Mouse (Mus musculus): ENCODE results near the gene Icos.
A peak's percentile ranks its signal among the peaks of the same experiment; 100 is the strongest.

Icos gene

DNA sequence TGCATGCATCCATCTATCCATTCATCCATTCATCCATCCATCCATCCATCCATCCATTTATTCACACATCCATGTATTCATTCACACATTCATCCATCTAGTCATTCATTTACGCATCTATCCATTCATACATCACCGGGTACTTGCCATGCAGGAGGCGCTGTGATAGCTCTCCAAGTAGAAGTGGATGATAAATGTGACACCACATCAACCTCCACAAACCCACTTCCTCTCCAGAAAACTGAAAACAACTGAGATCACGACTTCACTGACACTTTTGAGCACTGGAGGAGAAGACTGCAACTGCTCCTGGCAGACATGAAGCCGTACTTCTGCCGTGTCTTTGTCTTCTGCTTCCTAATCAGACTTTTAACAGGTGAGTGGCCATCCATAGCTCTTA is at the start of gene Icos:
Gene Icos, plus strand, starts transcription at position 287 of the 400 bp plus-strand sequence.
- DNase-seq (ENCODE audit: low spot score): no peak

- no peak for DNase-seq (ENCODE audit: low spot score)
Observed at GRCm38 (mm10) chr1:60929036-60929435, 48.7 kb upstream of the Icos start.

DNA sequence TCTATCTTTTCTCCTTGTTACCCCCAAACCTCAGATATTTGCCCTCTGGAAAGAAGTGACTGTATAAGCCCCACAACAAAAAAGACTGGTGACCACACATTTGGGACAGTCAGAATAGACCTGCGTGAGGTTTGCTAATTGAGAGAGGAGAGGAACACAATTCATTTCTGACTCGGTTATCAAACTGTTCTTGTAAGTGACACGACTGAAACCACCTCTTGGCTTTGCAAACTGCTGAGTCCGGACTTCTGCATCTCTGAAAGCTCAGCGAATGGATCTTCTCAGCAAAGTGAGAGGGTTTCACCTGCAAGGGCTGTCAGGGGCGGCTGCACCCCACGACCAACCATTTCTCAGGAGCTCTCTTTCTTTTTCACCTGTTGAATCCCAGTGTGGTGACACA is 47.3 kb upstream of the Icos start:
- no peak for DNase-seq (ENCODE audit: low spot score)

GRCm38 (mm10) chr1:60935968-60936581 is 41.7 kb upstream of the Icos start:
- DNase-seq (ENCODE audit: low spot score): no peak

- no peak for DNase-seq (ENCODE audit: low spot score)
Observed at GRCm38 (mm10) chr1:60936963-60937711, 40.6 kb upstream of the Icos start.

GRCm38 (mm10) chr1:60938256-60938655 is 39.5 kb upstream of the Icos start:
- DNase-seq (ENCODE audit: low spot score): no peak

GRCm38 (mm10) chr1:60938974-60939373 is 38.8 kb upstream of the Icos start:
- DNase-seq (ENCODE audit: low spot score): no peak

DNA sequence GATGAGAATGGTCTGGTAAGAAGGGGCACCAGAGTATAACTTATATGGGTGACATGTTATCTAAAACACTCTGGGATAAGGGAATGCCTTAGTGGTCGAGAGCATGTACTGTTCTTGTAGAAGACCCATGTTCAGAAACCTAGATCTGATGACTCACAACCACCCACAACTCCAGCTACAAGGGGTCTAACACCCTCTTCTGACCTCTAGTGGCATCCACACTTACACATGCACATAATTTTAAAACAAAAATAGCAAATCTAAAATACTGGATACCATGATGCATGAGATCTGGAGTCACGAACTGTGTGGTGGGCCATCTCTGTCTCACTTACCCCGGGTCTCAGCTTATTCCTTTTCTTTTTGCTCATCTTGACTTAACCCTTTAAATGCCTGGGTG is 37.7 kb upstream of the Icos start:
- DNase-seq (ENCODE audit: low spot score): no peak

DNA sequence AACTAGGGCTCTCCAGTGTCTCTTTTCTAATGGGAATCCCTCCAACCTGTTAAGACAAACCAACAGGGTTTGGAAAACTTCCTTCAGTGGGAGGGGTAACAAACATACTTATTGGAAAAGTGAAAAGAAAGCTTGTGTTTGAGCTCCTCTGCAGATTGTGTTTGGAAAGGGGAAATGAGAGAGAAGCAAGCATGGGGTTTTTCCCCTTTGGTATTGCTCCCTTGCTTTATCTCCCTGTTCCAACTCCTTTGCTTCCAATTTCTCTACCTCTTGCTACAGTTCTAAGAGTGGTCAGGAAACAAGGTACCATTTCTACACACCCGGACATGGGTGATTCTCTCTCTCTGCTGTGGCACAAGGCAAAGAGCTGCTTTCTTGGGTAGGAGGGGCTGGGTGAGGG is 37.1 kb upstream of the Icos start:
- no peak for DNase-seq (ENCODE audit: low spot score)

DNA sequence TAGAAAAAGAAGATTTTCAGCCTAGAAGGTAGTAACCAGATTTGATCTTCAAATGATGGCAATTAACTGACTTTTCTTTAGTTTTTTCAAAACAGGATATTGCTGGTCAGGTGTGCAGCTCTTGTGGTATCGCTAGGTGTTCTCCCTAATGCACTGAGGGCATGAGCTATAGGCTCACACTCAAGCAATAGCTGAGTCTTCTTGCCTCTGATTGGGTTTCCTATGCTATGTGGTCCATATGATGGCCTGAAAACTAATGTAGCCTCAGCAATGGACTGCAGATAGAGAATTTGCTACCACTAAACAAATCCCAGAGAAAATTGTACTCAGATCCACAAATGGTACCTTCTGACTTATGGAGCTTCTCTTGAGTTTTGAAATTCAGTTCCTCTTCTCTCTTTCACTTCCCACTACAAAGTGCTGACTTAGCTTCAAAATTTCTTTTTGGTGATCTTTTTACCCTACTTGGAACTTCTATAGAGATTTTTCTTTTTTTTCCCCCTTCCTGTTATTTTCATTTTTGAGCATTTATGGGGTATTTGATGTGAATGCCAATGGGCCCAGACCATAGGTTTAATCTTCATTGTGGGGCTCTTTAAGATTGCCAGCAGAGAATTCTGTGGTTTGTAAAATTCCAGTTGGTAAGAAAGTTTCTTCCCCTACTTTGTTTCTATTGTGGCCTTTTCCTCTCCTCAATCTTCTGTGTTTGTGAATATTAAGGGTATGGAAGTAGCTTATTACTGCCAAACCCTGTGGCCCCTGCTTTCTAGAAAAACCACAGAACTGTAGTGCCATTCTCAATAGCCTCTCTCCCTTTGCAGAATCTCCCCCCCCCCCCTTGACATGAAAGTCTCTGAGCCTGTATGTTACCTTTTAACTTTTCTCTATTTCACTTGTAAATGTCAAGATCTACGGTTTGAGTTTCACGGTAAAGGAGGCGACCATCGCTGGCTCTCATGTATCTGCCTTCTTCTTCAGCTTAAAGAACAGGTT is 36.4 kb upstream of the Icos start:
- no peak for DNase-seq (ENCODE audit: low spot score)

- DNase-seq (ENCODE audit: low spot score): no peak
Observed at GRCm38 (mm10) chr1:60942921-60943320, 34.8 kb upstream of the Icos start.

DNA sequence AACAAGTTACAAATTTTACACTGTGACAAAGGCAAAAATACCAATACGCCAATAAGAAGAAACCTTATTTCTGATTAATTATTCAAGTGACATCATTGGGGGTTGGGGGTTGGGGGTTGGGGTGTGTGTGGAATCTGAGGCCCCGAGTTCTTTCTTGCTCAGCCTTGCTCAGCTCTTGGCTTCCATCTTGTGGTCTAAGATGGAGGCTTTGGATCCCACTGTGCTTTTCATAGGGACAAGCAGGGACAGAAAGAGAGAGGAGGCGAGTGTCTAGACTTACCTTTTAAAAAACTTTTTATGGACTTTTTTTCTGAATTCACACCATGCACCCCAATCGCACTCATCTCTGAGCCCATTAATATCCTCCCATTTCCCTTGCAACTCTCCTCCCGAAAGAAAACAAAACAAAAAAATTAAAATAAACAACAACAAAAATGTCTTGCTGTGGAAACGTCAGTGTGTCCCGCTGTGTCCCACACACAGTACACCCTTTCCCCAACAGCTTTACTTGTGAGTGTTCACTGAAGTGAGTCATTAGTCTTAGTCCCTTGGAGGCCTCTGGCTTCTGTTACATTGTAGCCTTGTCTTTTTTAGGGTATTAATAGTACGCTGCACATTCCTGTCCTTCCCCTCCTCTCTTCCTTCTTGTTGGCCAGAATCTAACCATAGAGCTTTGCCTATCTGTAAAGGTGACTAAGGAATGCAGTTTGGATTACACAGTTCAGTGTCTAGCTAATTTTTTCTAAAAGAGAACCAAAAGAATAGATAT is 31.9 kb upstream of the Icos start:
- no peak for DNase-seq (ENCODE audit: low spot score)

DNA sequence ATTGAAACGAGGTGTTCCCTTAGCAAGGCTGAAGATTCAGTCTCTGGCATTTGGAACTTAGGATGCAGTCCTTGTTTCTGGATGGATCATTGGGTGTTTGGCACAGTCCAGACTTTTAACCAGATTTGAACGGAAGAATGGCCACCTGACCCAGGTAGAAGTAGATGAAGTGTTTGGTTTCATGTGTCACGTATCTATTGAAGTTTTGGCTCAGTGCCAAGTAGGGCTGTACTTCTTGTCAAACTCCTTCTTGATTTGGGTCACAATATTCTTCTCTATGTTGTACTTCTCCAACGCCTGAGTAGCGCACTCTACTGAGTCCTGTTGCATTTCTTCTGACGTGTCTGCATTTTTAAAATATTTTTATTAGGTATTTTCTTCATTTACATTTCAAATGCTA is 29.6 kb upstream of the Icos start:
- DNase-seq (ENCODE audit: low spot score): no peak

DNA sequence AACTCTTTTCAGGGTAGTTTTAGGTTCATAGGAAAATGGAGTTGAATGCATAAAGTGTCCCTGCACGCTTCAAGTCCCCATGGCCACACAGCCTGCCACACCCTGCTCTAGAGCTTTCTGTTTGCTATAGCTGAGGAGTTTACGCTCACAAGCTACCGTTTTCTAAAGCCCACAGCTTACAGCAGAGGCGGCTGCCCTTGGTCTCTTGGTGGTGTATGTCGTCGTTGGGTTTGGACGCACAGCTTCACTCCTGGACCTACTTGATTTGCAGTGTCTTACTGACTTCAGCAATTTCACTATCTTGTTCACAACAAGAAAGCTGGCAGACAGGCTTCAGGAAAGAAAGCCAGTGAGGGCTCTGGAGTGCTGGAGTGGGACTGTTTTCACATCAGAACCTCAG is 24.8 kb upstream of the Icos start:
- no peak for DNase-seq (ENCODE audit: low spot score)

DNA sequence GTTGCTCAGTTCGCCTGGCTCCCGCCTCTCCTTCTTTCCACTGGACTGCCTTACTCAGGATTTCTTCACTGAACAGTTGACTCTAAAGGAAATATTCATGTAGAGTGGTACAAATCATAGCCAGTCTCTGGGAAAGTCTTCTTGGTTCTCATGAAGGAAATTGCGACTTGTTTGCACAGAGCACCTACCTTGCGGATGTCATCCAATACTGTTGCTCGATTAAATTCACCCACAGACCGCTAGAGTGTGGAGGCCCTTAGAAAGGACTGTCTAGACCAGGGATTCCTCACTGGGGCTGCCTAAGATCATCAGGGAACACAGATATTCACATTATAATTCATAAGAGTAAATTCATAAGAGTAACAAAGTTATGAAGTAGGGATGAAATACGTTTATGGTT is 24.0 kb upstream of the Icos start:
- no peak for DNase-seq (ENCODE audit: low spot score)

- DNase-seq (ENCODE audit: low spot score): peak; percentile 14
Observed at GRCm38 (mm10) chr1:60954759-60955158, 23.0 kb upstream of the Icos start.

DNA sequence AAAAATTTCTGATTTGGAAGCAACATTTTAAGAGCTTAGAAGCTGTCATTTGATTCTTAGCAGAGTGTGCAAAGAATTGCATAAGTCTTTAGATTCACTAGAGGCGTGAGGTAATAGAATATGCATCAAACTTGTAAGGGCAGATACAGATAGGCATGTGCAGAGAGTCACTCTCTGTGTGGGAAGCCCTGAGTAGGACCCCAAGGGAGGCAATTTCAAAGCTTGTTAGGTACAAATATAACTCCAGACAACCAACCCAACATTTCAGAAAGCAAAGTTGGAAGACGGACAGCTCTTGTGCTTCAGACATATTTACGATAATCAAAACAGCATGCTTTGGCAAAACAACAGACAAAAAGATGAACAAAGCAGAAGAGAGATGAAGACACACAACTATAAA is 22.5 kb upstream of the Icos start:
- no peak for DNase-seq (ENCODE audit: low spot score)

GRCm38 (mm10) chr1:60956196-60956595 is 21.5 kb upstream of the Icos start:
- DNase-seq (ENCODE audit: low spot score): no peak

DNA sequence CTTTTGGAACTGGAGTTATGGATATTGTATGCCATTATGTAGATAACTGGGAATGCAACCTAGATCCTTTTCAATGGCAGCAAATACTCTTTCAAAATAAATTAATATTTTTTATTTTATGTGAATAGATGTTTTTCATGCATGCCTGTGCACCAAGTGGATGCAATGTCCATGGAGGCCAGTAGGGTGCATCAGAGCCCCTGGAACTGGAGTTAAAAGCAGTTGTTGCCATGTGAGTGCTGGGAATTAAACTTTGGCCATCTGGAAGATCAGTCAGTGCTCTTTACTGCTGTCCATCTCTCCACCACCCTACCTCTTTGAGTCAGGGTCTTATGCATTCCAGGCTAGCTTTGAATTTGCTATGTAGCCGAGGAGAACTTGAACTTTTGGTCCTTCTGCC is 19.4 kb upstream of the Icos start:
- DNase-seq (ENCODE audit: low spot score): no peak

- DNase-seq (ENCODE audit: low spot score): no peak
Observed at GRCm38 (mm10) chr1:60959246-60959645, 18.5 kb upstream of the Icos start.

- DNase-seq (ENCODE audit: low spot score): no peak
Observed at GRCm38 (mm10) chr1:60960451-60960850, 17.3 kb upstream of the Icos start.

DNA sequence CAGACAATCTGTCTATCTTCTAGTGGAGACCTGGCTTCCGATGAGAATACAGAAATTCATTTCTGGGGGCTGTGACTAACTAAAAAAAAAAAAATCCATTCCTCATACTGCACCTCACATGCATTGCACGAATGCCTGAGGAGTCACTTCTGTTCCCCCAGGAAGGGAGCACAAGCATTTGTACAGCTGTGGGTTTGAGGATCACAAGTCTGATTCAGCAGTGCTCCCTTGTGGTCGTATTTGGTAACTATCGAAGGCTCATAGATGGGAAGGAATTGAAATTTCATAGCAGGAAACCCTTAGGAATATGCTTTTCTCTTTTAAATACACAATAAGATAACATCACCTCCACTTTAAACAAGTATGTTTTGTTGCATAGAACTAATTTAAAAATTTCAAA is 16.6 kb upstream of the Icos start:
- DNase-seq (ENCODE audit: low spot score): peak; percentile 73
